Mouse (Mus musculus): Measurements from ENCODE around the gene Zbtb1. TPM values are rescaled to one million over a fixed set of nuclear protein-coding genes. Genes with fewer than 3 reads are reported as not detected.

Zbtb1 gene
- total RNA-seq, 2 experiments from 2014 or later: 6.9 to 7.6 TPM

- peak; percentile 86 for DNase-seq
Observed at GRCm38 (mm10) chr12:76369206-76369977, 674 bp upstream of the Zbtb1 start, which contains the start of gene Zbtb25. Gene Zbtb25 (minus strand): TSS chr12:76369602.

GRCm38 (mm10) chr12:76370831-76371571 lies 935 bp downstream of the Zbtb1 start:
- peak; percentile 87 for DNase-seq

- DNase-seq: no peak
Observed at GRCm38 (mm10) chr12:76372046-76372445, 2.0 kb downstream of the Zbtb1 start.

GRCm38 (mm10) chr12:76372881-76373818 lies 3.1 kb downstream of the Zbtb1 start:
- no peak for DNase-seq

- DNase-seq: no peak
Observed at GRCm38 (mm10) chr12:76373991-76374390, 3.9 kb downstream of the Zbtb1 start.

GRCm38 (mm10) chr12:76374911-76375310 lies 4.8 kb downstream of the Zbtb1 start:
- DNase-seq: no peak

GRCm38 (mm10) chr12:76375506-76375905 lies 5.4 kb downstream of the Zbtb1 start:
- no peak for DNase-seq

- peak; percentile 27 for DNase-seq
Observed at GRCm38 (mm10) chr12:76376649-76377048, 6.6 kb downstream of the Zbtb1 start.

GRCm38 (mm10) chr12:76377059-76377458 lies 7.0 kb downstream of the Zbtb1 start:
- no peak for DNase-seq

- no peak for DNase-seq
Observed at GRCm38 (mm10) chr12:76377726-76378125, 7.7 kb downstream of the Zbtb1 start.

- no peak for DNase-seq
Observed at GRCm38 (mm10) chr12:76378556-76378955, 8.5 kb downstream of the Zbtb1 start.

- DNase-seq: no peak
Observed at GRCm38 (mm10) chr12:76380151-76380550, 10.1 kb downstream of the Zbtb1 start.

- no peak for DNase-seq
Observed at GRCm38 (mm10) chr12:76385342-76385741, 15.3 kb downstream of the Zbtb1 start.

- DNase-seq: no peak
Observed at GRCm38 (mm10) chr12:76388794-76389193, 18.7 kb downstream of the Zbtb1 start.

- DNase-seq: no peak
Observed at GRCm38 (mm10) chr12:76391595-76392271, 21.7 kb downstream of the Zbtb1 start.

- DNase-seq: no peak
Observed at GRCm38 (mm10) chr12:76392979-76393378, 22.9 kb downstream of the Zbtb1 start.

- DNase-seq: no peak
Observed at GRCm38 (mm10) chr12:76397281-76397680, 27.2 kb downstream of the Zbtb1 start.

GRCm38 (mm10) chr12:76401674-76402073 lies 31.6 kb downstream of the Zbtb1 start:
- no peak for DNase-seq

GRCm38 (mm10) chr12:76402991-76403885 lies 33.2 kb downstream of the Zbtb1 start:
- no peak for DNase-seq

GRCm38 (mm10) chr12:76403886-76404537 lies 33.9 kb downstream of the Zbtb1 start, which contains the start of gene Hspa2:
Gene Hspa2 (plus strand): TSS chr12:76404176.
- DNase-seq: peak; percentile 100
